Mouse (Mus musculus) midbrain, embryonic 16.5 days (tissue): ENCODE data around the gene Ubl4a. TPM values are rescaled to one million over a fixed set of nuclear protein-coding genes. Genes with fewer than 3 reads are reported as not detected.

Experiments
- microRNA-seq: library from miRNA; unstranded; fragments of <30 nt; microRNA quantifications from one replicate; pipeline ENCODE4, GENCODE M21; 2017
- polyA plus RNA-seq: library from polyadenylated mRNA; unstranded; fragments of >200 nt; fragmentation: Nextera tagmentation; extraction: Ambion mirVana; gene quantifications from 2 replicates; pipeline ENCODE4 v1.2.1, GENCODE M21; 2015

Ubl4a gene
- polyA plus RNA-seq, 1 experiment from 2014 or later, result 72.6 TPM

Small RNA genes lying within 50 kb of the gene (microRNA-seq; reads per million reads assigned to microRNA genes)
- gene Mir7092, result 0.69 reads per million

Other genes with a start within 250 kb of the Ubl4a start
- not detected in 2 replicates for gene Opn1mw, start 245.8 kb downstream of the Ubl4a start, polyA plus RNA-seq
- gene Mecp2, start 237.9 kb downstream of the Ubl4a start, polyA plus RNA-seq, result 11.7 and 14.0 TPM in 2 replicates
- not detected in 2 replicates for gene Tex28, start 205.4 kb downstream of the Ubl4a start, polyA plus RNA-seq
- gene Tktl1, start 196.0 kb downstream of the Ubl4a start, polyA plus RNA-seq, result 0.11 TPM in 1 of 2 replicates, not detected in the other
- 84.6 and 88.4 TPM in 2 replicates for gene Flna, start 123.4 kb downstream of the Ubl4a start, polyA plus RNA-seq
- 12.8 and 13.5 TPM in 2 replicates for gene Emd, start 118.5 kb downstream of the Ubl4a start, polyA plus RNA-seq
- 454 and 460 TPM in 2 replicates for gene Rpl10, start 102.4 kb downstream of the Ubl4a start, polyA plus RNA-seq
- gene Taz, start 91.3 kb downstream of the Ubl4a start, polyA plus RNA-seq, result 79.8 and 81.3 TPM in 2 replicates
- gene Dnase1l1, start 90.9 kb downstream of the Ubl4a start, polyA plus RNA-seq, result 2.8 and 4.3 TPM in 2 replicates
- gene Atp6ap1, start 76.1 kb downstream of the Ubl4a start, polyA plus RNA-seq, result 317 and 348 TPM in 2 replicates
- 1,108 and 1,139 TPM in 2 replicates for gene Gdi1, start 68.2 kb downstream of the Ubl4a start, polyA plus RNA-seq
- 61.9 and 62.3 TPM in 2 replicates for gene Fam50a, start 60.2 kb downstream of the Ubl4a start, polyA plus RNA-seq
- 63.9 and 68.4 TPM in 2 replicates for gene Plxna3, start 44.2 kb downstream of the Ubl4a start, polyA plus RNA-seq
- gene Lage3, start 19.6 kb downstream of the Ubl4a start, polyA plus RNA-seq, result 63.2 and 68.7 TPM in 2 replicates
- 8.5 and 9.7 TPM in 2 replicates for gene Slc10a3, start 131 bp upstream of the Ubl4a start, polyA plus RNA-seq
- 33.6 and 36.1 TPM in 2 replicates for gene Fam3a, start 20.1 kb upstream of the Ubl4a start, polyA plus RNA-seq
- gene Ikbkg, start 20.1 kb upstream of the Ubl4a start, polyA plus RNA-seq, result 16.4 and 19.9 TPM in 2 replicates
- 47.7 and 49.4 TPM in 2 replicates for gene G6pdx, start 56.0 kb upstream of the Ubl4a start, polyA plus RNA-seq
- 0.36 TPM in 1 of 2 replicates, not detected in the other for gene Gm6880, start 108.2 kb upstream of the Ubl4a start, polyA plus RNA-seq
- gene Olfr1326-ps1, start 201.7 kb upstream of the Ubl4a start, polyA plus RNA-seq, result not detected in 2 replicates
- not detected in 2 replicates for gene Olfr1325, start 219.5 kb upstream of the Ubl4a start, polyA plus RNA-seq